18 mouse cellular contexts compared by ENCODE assay signal in the genomic region with DNA sequence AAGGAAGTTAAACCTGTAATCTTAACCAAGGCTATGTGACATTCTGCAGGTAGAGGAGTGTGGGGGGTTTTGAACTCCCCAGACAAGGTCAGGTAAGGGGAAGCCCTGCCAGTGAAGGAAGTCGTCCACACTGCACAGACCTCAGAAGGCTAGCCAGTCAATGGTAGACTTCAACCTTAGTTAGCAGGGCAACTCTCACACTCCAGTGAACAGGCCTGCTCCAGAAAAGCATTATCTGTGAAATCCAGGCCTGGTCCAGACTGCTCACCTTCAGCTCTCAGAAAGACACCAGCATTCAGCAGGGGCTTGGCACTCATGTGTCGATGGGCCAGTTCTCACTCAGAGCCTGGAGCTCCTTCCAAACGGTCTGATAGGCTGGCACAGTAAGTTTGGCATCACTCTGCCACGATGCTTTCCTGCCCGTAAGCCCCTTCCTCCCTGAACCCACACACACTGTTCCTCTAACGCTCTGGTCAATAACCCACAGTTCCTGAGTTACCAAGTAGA.
"Had no signal": no experiment of that assay in that cellular context is flagged by ENCODE, and none has a peak within 500 bp of the region (broad histone marks: within the 10 kb centered on the region; RNA-seq: fewer than 3 reads in every experiment).

No protein-coding gene starts in this region.

- H3K4me3 ChIP-seq: hindbrain, embryonic 15.5 days; limb, embryonic 10.5 days; limb, embryonic 13.5 days; liver, embryonic 13.5 days; neural tube, embryonic 12.5 days; neural tube, embryonic 15.5 days; stomach, embryonic 15.5 days had no signal

- H3K4me1 ChIP-seq: liver, embryonic 13.5 days; stomach, embryonic 15.5 days had no signal

- H3K9ac ChIP-seq: hindbrain, embryonic 15.5 days; limb, embryonic 13.5 days; liver, embryonic 13.5 days; neural tube, embryonic 12.5 days; neural tube, embryonic 15.5 days; stomach, embryonic 15.5 days had no signal

- H3K27me3 ChIP-seq: hindbrain, embryonic 15.5 days; limb, embryonic 13.5 days; liver, embryonic 13.5 days; neural tube, embryonic 12.5 days; neural tube, embryonic 15.5 days; stomach, embryonic 15.5 days had no signal

- H3K36me3 ChIP-seq: liver, embryonic 13.5 days; stomach, embryonic 15.5 days had no signal

- H3K4me2 ChIP-seq: hindbrain, embryonic 15.5 days; limb, embryonic 13.5 days; liver, embryonic 13.5 days; midbrain, embryonic 11.5 days; neural tube, embryonic 12.5 days; neural tube, embryonic 15.5 days; stomach, embryonic 15.5 days had no signal

- H3K27ac ChIP-seq: hindbrain, embryonic 15.5 days; limb, embryonic 10.5 days; limb, embryonic 13.5 days; liver, embryonic 13.5 days; neural tube, embryonic 12.5 days; neural tube, embryonic 15.5 days; stomach, embryonic 15.5 days had no signal

- DNase-seq: liver; liver, embryonic 13.5 days; lung, adult 2 months; lung, postnatal 14 days; lung, postnatal 4 days; midbrain, embryonic 14.5 days; right cerebral cortex, adult 18-20 months; right cerebral cortex, postnatal 14 days; right cerebral cortex, postnatal 4 days; thymus, postnatal 25 days had no signal

- ATAC-seq: intestine, postnatal 0 days had no signal

- H3K9me3 ChIP-seq: hindbrain, embryonic 15.5 days; limb, embryonic 10.5 days; limb, embryonic 13.5 days; liver, embryonic 13.5 days; neural tube, embryonic 12.5 days; neural tube, embryonic 15.5 days; stomach, embryonic 15.5 days had no signal
